Mouse (Mus musculus) megakaryocyte, embryonic 14.5 days (primary cell): ENCODE measurements around the gene Stap1. TPM values are rescaled to one million over a fixed set of nuclear protein-coding genes. Genes with fewer than 3 reads are reported as not detected.
A peak's percentile ranks its signal among the peaks of the same experiment; 100 is the strongest.

Experiments
- H3K27me3 ChIP-seq: replicated peaks from 2 replicates; pipeline ENCODE3; 2012; ENCODE audit warnings: inconsistent platforms
- H3K36me3 ChIP-seq: replicated peaks from 2 replicates; pipeline ENCODE3; 2012; ENCODE audit warnings: low read length, inconsistent platforms, mixed read lengths
- H3K4me1 ChIP-seq: 2 replicates; pipeline ENCODE4 v1.6.1; 2012; ENCODE audit warnings: inconsistent platforms
- H3K4me3 ChIP-seq: replicated peaks from 2 replicates; pipeline ENCODE3; 2012; ENCODE audit warnings: moderate library complexity, mild to moderate bottlenecking, inconsistent platforms
- H3K9me3 ChIP-seq: 2 replicates; pipeline ENCODE4 v1.6.1; 2012; ENCODE audit warnings: inconsistent platforms
- FLI1 ChIP-seq: IDR thresholded peaks from 2 replicates; pipeline ENCODE4 v1.6.1; 2012; ENCODE audit warnings: low read length, inconsistent platforms, mixed read lengths
- GATA1 ChIP-seq: IDR thresholded peaks from 3 replicates; pipeline ENCODE4 v1.6.1; 2012; ENCODE audit warnings: mixed read lengths, low read length, inconsistent platforms, borderline replicate concordance
- polyA plus RNA-seq: library from polyadenylated mRNA; stranded (reverse); fragments of >175 nt; gene quantifications from 2 replicates; pipeline ENCODE4 v1.2.3, GENCODE M21; 2012; ENCODE audit warnings: low replicate concordance; ENCODE audit not compliant: insufficient read depth

Stap1 gene
- polyA plus RNA-seq = 0.97 and 21.5 TPM in 2 replicates

DNA sequence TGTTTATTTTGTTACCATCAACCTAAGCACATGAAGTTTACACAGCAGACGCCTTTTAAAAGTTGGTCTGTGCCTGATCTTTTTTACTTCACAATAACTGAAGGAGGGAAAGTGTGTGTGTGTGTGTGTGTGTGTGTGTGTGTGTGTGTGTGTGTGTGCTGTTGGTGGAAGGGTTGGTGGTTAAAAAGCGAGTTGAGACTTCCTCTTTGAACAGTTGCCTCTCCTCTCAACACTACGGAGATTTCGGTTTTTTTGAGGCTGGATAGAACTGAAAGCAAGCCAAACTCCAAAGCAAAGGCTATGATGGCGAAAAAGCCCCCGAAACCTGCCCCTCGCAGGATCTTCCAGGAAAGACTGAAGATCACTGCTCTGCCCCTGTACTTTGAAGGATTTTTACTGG, at the start of gene Stap1:
TSS of gene Stap1 (plus strand) at position 209 of the 400 bp plus-strand sequence.
- no peak for TF ChIP-seq FLI1
- no peak for TF ChIP-seq GATA1
- H3K36me3 ChIP-seq = no peaks in the 10 kb centered on the region
- H3K9me3 ChIP-seq = no peaks in the 10 kb centered on the region
- no peaks in the 10 kb centered on the region for H3K27me3 ChIP-seq
- H3K4me1 ChIP-seq = peaks cover 57% of the 10 kb centered on the region
- peak within 1 kb of the TSS; percentile 91 for H3K4me3 ChIP-seq

DNA sequence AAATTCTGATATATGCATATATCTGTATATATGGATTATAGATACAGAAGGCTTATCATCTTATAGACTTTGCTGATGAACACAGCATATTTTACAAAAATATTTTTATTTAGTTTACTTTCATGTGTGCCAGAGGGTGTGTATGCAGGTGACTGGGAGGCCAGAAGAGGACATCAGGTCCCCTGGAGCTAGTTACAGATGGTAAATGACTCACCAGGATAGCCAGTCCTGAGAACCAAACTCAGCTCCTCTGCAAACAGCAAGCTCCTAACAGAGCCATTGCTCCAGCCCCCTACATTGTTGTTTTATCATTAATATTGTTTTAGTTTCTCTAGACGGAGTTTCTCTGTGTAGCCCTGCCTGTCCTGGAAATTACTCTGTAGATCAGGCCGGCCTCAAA, 41.7 kb upstream of the Stap1 start:
- Histone ChIP-seq H3K36me3 (peaks cover 92% of the 10 kb centered on the region), H3K4me1 (no peaks in the 10 kb centered on the region), H3K9me3 (no peaks in the 10 kb centered on the region), H3K27me3 (no peaks in the 10 kb centered on the region), H3K4me3 (no peak overlapping the region)
- no peak for TF ChIP-seq FLI1
- no peak for TF ChIP-seq GATA1

DNA sequence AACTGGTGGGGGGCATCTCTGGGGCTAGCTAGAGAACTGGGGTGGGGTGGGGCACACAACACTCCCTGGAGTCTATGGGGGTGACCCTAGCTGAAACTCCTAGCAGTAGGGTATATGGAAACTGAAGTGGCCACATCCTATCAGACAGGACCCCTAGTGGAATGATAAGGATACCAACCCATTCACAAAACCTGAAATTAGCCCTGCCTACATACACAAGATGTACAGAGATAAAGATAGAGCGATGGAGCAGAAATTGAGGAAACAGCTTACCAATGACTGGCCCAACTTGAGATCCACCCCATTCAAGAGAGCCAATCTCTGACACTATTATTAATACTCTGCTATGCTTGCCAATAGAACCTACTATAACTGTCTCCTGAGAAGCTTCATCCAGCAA, 8.0 kb upstream of the Stap1 start:
- Histone ChIP-seq H3K9me3 (no peaks in the 10 kb centered on the region), H3K36me3 (peaks cover 12% of the 10 kb centered on the region), H3K4me3 (peak overlapping the region; percentile 76), H3K27me3 (no peaks in the 10 kb centered on the region), H3K4me1 (peaks cover 36% of the 10 kb centered on the region)
- TF ChIP-seq FLI1 = no peak
- no peak for TF ChIP-seq GATA1

DNA sequence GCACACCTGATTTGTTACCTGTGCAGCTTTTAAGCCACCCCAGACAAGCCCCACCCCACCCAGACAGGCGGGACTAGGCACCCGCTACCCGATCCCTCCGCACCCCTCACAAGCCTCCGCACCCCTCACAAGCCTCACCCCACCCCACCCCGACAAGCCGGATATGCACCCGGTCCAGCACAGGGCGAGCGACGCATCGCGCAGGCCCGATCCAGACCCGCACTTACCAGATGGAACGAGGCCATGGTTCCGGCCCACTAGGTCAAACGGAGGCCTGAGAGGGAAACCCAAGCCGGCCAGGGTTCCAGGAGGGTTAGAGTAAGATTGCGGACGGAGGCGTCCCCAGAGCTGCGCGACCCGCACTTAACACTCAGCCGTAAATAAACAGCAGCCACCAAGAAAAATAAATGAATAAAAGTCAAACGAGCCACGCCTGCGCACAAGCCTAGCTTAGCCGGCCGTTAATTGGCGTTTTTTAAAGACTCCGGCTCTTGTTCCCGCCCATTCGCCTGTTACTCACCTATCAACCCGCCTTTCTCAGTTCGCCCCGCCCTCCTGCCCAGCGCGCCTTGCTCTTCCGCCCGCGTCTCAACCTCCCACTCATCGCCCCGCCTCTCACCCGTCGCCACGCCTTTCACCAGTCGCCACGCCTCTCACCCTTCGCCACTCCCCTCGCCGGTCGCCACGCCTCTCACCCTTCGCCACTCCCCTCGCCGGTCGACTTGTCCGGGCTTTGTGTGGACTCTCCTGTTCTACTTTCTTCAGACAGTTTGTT, 6.3 kb upstream of the Stap1 start, which contains the start of gene Cenpc1:
TSS of gene Cenpc1 (minus strand) at position 483 of the 775 bp plus-strand sequence.
- Histone ChIP-seq H3K27me3 (no peaks in the 10 kb centered on the region), H3K4me1 (peaks cover 46% of the 10 kb centered on the region), H3K9me3 (no peaks in the 10 kb centered on the region), H3K4me3 (peak within 1 kb of the TSS; percentile 97), H3K36me3 (no peaks in the 10 kb centered on the region)
- TF ChIP-seq GATA1 (no peak), FLI1 (no peak)

DNA sequence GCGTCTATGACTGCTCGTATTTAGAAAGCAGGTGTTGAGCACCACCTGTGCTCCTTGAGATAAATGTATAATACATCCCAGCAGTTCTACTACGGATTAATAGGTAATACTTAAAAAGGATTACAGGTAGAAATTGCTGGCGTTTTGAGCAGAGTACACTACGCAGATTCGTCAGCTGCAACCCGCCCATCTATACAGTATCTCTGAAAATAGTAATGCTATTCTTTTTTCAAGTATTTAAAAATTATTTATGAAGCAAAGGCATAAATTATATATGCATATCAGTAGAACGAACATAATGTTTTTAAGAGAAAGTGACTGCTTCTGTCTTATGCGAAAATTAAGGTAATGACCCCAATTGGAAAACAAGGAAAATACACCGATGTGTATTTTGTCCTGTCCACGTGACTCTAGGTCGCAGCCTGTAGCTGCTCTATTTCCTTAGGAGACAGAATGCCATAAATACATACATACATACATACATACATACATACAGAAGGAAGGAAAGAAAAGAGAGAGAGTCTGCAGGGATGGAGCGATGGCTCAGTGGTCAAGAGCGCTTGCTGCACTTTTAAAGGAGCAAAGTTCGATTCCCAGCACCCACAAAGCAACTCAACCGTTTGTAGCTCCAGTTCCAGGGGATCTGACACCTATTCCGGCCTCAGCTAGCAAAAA, 5.5 kb upstream of the Stap1 start:
- TF ChIP-seq FLI1 (no peak), GATA1 (no peak)
- no peaks in the 10 kb centered on the region for H3K27me3 ChIP-seq
- H3K9me3 ChIP-seq = no peaks in the 10 kb centered on the region
- H3K4me1 ChIP-seq = peaks cover 47% of the 10 kb centered on the region
- peak overlapping the region; percentile 97 for H3K4me3 ChIP-seq
- H3K36me3 ChIP-seq = no peaks in the 10 kb centered on the region

DNA sequence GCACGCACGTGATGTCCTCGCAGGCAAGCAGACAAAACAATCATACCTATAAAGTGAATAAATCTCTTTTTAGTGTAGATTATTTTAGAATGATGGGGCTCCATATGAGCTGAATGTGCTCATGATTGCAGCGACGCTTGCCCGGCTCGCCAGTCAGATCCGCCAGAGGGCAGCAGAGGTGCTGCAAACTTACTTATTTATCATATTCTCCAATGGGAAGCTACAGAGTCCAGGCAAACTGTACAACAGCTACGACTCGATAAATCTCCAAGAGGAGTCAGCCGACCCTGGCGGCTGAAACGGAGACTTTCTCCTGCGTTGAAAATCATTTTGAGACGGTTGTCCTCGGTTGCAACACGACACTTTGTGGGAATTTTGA, 5.0 kb upstream of the Stap1 start:
- TF ChIP-seq FLI1 = no peak
- Histone ChIP-seq H3K4me3 (peak overlapping the region; percentile 97), H3K4me1 (peaks cover 47% of the 10 kb centered on the region), H3K9me3 (no peaks in the 10 kb centered on the region), H3K27me3 (no peaks in the 10 kb centered on the region), H3K36me3 (no peaks in the 10 kb centered on the region)

DNA sequence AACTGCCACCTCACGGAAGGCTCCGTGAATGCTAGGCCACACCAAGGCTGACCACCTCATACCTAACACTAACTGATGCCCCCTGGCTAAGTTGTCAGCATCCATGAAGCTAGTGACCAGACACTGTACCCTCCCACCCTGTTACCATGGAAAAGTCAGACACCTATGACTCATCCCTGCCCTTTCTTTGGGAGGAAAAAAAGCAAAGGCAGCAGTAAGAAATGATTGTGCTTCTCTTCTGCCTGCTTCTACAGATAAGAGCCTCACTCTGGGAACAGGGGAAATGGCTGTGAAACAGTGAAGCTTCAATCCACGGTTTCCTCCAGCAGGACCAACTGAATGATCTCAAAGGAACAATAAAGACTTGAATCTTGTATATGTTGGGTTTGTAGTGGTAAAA, 3.1 kb upstream of the Stap1 start:
- H3K4me1 ChIP-seq = peaks cover 41% of the 10 kb centered on the region
- no peaks in the 10 kb centered on the region for H3K9me3 ChIP-seq
- H3K36me3 ChIP-seq = no peaks in the 10 kb centered on the region
- TF ChIP-seq GATA1 (no peak; the same call in 2 of the 3 replicates), FLI1 (no peak)
- H3K4me3 ChIP-seq = peak overlapping the region; percentile 85
- H3K27me3 ChIP-seq = no peaks in the 10 kb centered on the region

DNA sequence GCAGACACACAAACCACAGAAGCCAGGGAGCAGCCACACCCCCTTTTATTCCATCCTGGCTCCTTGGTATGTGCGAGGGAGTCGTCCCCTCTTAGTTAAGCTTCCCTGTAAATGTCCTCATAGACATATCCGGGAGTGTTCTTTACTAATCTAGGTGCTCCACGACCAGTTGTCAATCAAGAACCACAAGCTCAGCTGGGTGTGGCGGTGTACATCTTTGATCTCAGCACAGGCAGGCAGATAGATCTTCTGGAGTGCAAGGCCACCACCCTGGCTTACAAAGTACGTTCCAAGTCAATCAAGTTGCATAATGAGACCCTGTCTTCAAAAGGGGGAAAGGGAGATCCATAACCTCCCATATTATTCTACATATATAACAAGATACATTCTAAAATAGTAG, 2.4 kb upstream of the Stap1 start:
- no peaks in the 10 kb centered on the region for H3K9me3 ChIP-seq
- H3K4me1 ChIP-seq = peaks cover 40% of the 10 kb centered on the region
- H3K27me3 ChIP-seq = no peaks in the 10 kb centered on the region
- no peak overlapping the region for H3K4me3 ChIP-seq
- no peaks in the 10 kb centered on the region for H3K36me3 ChIP-seq
- TF ChIP-seq FLI1 = no peak
- no peak for TF ChIP-seq GATA1

DNA sequence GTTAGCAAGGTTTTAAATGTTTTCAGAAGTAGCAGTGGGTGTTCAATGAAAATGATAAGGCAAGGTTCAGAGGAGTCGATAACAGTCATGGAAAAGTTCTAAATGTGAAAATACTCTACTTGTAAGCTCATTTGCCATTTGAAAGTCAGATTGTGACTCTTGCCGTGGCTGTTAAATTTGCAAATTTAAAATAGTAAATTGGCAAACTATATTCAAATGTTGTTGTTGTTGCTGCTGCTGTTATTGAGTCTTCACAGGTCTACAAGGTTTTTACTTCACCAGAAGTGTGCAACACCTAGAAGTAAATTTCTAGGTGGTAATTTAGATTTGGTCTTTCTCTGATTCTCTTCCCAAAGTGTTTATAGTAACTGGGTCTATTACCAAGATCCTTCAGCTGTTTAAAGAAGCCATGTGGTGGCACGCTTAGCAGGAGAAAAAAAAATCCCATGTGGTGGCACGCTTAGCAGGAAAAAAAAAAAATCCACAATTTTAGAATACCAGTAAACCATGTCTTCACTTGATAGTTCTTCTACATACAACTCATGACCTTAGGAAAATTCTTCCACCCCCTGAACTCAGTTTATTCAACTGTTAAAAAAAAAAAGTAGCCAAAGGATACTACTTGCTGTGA, 1.3 kb downstream of the Stap1 start:
- H3K4me3 ChIP-seq = peak overlapping the region; percentile 91
- H3K9me3 ChIP-seq = no peaks in the 10 kb centered on the region
- no peaks in the 10 kb centered on the region for H3K27me3 ChIP-seq
- peaks cover 1% of the 10 kb centered on the region for H3K36me3 ChIP-seq
- TF ChIP-seq FLI1 = no peak
- no peak for TF ChIP-seq GATA1
- H3K4me1 ChIP-seq = peaks cover 55% of the 10 kb centered on the region

DNA sequence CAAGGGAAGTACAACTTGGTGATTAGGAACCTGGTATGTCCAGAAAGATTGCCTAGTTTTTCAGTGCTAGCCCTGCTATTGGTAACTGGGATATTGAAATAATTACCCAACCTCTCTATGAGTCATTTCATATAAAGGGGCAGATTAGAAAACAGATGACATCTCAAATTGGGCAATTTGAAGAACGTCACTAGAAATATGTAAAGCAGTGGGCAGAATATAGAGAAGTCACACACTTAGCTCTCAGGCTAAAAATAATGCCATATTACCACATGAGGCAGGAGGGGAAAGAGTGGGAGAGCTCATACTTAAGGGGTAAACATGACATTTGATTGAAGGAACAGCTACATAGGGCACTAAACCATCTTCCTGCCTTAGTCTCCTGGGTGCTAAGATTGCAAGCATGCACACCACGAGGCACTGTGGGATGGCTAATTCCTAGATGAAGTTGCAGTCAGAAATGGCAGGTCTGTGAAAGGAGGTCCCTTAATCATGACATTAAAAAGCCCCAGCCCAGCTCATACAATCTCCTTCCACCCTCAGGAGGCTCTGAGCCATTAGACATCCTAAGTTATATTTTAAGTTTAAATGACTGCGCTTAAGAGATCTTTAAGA, 7.3 kb downstream of the Stap1 start:
- peaks cover 27% of the 10 kb centered on the region for H3K36me3 ChIP-seq
- H3K27me3 ChIP-seq = no peaks in the 10 kb centered on the region
- H3K4me1 ChIP-seq = peaks cover 82% of the 10 kb centered on the region
- no peak overlapping the region for H3K4me3 ChIP-seq
- TF ChIP-seq FLI1 (no peak), GATA1 (no peak)
- no peaks in the 10 kb centered on the region for H3K9me3 ChIP-seq
